Mouse (Mus musculus) embryonic facial prominence, embryonic 14.5 days (tissue): ENCODE measurements around the gene Sorcs2. TPM values are rescaled to one million over a fixed set of nuclear protein-coding genes. Genes with fewer than 3 reads are reported as not detected.

Experiments used
- ATAC-seq: fragments of 200-750 bp; cut with Nextera tagmentation; 2 replicates; pipeline ENCODE4 v1.8.0; 2017; ENCODE audit warnings: low read depth, moderate number of reproducible peaks, moderate TSS enrichment
- DNase-seq: peaks from one replicate; pipeline ENCODE4 v3.0.0-alpha.2; 2015; ENCODE audit warnings: low spot score
- H3K27ac ChIP-seq: fragments of 300-500 bp; sonication (generic); replicated peaks from 2 replicates; pipeline ENCODE4 v1.5.1; 2014; ENCODE audit warnings: low read depth, mild to moderate bottlenecking, low read length, moderate library complexity
- H3K27me3 ChIP-seq: fragments of 300-500 bp; sonication (generic); replicated peaks from 2 replicates; pipeline ENCODE4 v1.6.1; 2014; ENCODE audit warnings: low read length; ENCODE audit not compliant: control insufficient read depth, insufficient read depth
- H3K36me3 ChIP-seq: fragments of 300-500 bp; sonication (generic); 2 replicates; pipeline ENCODE4 v1.6.1; 2014; ENCODE audit warnings: low read length, mixed read lengths; ENCODE audit not compliant: control insufficient read depth, insufficient read depth
- H3K4me1 ChIP-seq: fragments of 300-500 bp; sonication (generic); 2 replicates; pipeline ENCODE4 v1.6.1; 2014; ENCODE audit warnings: antibody characterized with exemption, low read length; ENCODE audit not compliant: control insufficient read depth, insufficient read depth
- H3K4me2 ChIP-seq: fragments of 300-500 bp; sonication (generic); 2 replicates; pipeline ENCODE4 v1.6.1; 2014; ENCODE audit warnings: low read depth, mild to moderate bottlenecking, low read length, moderate library complexity, mixed read lengths
- H3K4me3 ChIP-seq: fragments of 300-500 bp; sonication (generic); 2 replicates; pipeline ENCODE4 v1.5.1; 2014; ENCODE audit warnings: low read depth, mild to moderate bottlenecking, low read length
- H3K9ac ChIP-seq: fragments of 300-500 bp; sonication (generic); 2 replicates; pipeline ENCODE4 v1.6.1; 2014; ENCODE audit warnings: low read depth, mild to moderate bottlenecking, low read length, moderate library complexity, mixed read lengths
- H3K9me3 ChIP-seq: fragments of 300-500 bp; sonication (generic); 2 replicates; pipeline ENCODE4 v1.6.1; 2016; ENCODE audit warnings: low read length; ENCODE audit not compliant: control insufficient read depth
- WGBS: fragments of 180-500 bp; shearing (Covaris S2); extraction: QIAGEN DNeasy Blood & Tissue Kit; methylation state at CpG from one replicate; pipeline ENCODE4 v1.1.7; 2014; 5-methylcytosine and 5-hydroxymethylcytosine counted together
- polyA plus RNA-seq: library from polyadenylated mRNA; unstranded; fragments of >200 nt; fragmentation: Nextera tagmentation; extraction: Ambion mirVana; gene quantifications from 2 replicates; pipeline ENCODE4 v1.2.1, GENCODE M21; 2014

The Sorcs2 gene
- polyA plus RNA-seq, 1 experiment from 2014 or later, result 21.6 TPM

GRCm38 (mm10) chr5:36146589-36146988 lies 251.3 kb downstream of the Sorcs2 start:
- 77% methylated on average over 2 of the region's 2 CpGs for WGBS

GRCm38 (mm10) chr5:36144560-36144959 lies 253.4 kb downstream of the Sorcs2 start:
- Histone ChIP-seq H3K4me2 (no peak overlapping the region), H3K4me3 (no peak overlapping the region), H3K9me3 (no peaks in the 10 kb centered on the region), H3K9ac (no peak overlapping the region), H3K27me3 (no peaks in the 10 kb centered on the region), H3K4me1 (no peaks in the 10 kb centered on the region), H3K36me3 (no peaks in the 10 kb centered on the region), H3K27ac (no peak overlapping the region)
- no peak for DNase-seq
- 40% methylated on average over 2 of the region's 2 CpGs for WGBS
- no peak for ATAC-seq

More at GRCm38 (mm10) chr5:36146589-36146988, 251.3 kb downstream of the Sorcs2 start:
- H3K4me1 ChIP-seq, result no peaks in the 10 kb centered on the region
- no peak for DNase-seq
- no peaks in the 10 kb centered on the region for H3K27me3 ChIP-seq
- H3K4me3 ChIP-seq, result no peak overlapping the region
- no peak overlapping the region for H3K4me2 ChIP-seq
- no peak overlapping the region for H3K9ac ChIP-seq
- H3K27ac ChIP-seq, result no peak overlapping the region
- no peaks in the 10 kb centered on the region for H3K36me3 ChIP-seq
- H3K9me3 ChIP-seq, result no peaks in the 10 kb centered on the region
- no peak for ATAC-seq

- H3K27me3 ChIP-seq, result no peaks in the 10 kb centered on the region
- H3K4me1 ChIP-seq, result no peaks in the 10 kb centered on the region
- no peak overlapping the region for H3K4me2 ChIP-seq
- no peaks in the 10 kb centered on the region for H3K9me3 ChIP-seq
- WGBS, result 64% methylated on average over 6 of the region's 6 CpGs
- H3K4me3 ChIP-seq, result no peak overlapping the region
- no peak for DNase-seq
- no peak overlapping the region for H3K9ac ChIP-seq
- no peak for ATAC-seq
- H3K36me3 ChIP-seq, result no peaks in the 10 kb centered on the region
- H3K27ac ChIP-seq, result no peak overlapping the region
Observed at GRCm38 (mm10) chr5:36141676-36142255, 256.2 kb downstream of the Sorcs2 start.

GRCm38 (mm10) chr5:36141112-36141511 lies 256.8 kb downstream of the Sorcs2 start:
- peak; percentile 54; the same call in 1 of the 2 replicates for ATAC-seq
- no peak for DNase-seq
- no peak overlapping the region for H3K4me3 ChIP-seq

GRCm38 (mm10) chr5:36139766-36140165 lies 258.2 kb downstream of the Sorcs2 start:
- Histone ChIP-seq H3K4me2 (no peak overlapping the region), H3K27me3 (no peaks in the 10 kb centered on the region), H3K27ac (no peak overlapping the region), H3K4me3 (no peak overlapping the region), H3K9me3 (no peaks in the 10 kb centered on the region), H3K4me1 (no peaks in the 10 kb centered on the region), H3K9ac (no peak overlapping the region), H3K36me3 (no peaks in the 10 kb centered on the region)
- 65% methylated on average over 6 of the region's 6 CpGs for WGBS
- DNase-seq, result no peak
- ATAC-seq, result no peak

More at GRCm38 (mm10) chr5:36141112-36141511, 256.8 kb downstream of the Sorcs2 start:
- Histone ChIP-seq H3K27ac (no peak overlapping the region), H3K4me2 (no peak overlapping the region), H3K9ac (no peak overlapping the region), H3K36me3 (no peaks in the 10 kb centered on the region), H3K27me3 (no peaks in the 10 kb centered on the region), H3K4me1 (no peaks in the 10 kb centered on the region), H3K9me3 (no peaks in the 10 kb centered on the region)
- 95% methylated on average over 4 of the region's 4 CpGs for WGBS

- Histone ChIP-seq H3K4me2 (no peak overlapping the region), H3K9me3 (no peaks in the 10 kb centered on the region), H3K27ac (no peak overlapping the region), H3K4me1 (no peaks in the 10 kb centered on the region), H3K4me3 (no peak overlapping the region), H3K27me3 (no peaks in the 10 kb centered on the region), H3K9ac (no peak overlapping the region), H3K36me3 (no peaks in the 10 kb centered on the region)
- WGBS, result 76% methylated on average over 3 of the region's 3 CpGs
- no peak for DNase-seq
- ATAC-seq, result no peak
Observed at GRCm38 (mm10) chr5:36135874-36136542, 261.9 kb downstream of the Sorcs2 start.

GRCm38 (mm10) chr5:36134302-36134701 lies 263.6 kb downstream of the Sorcs2 start:
- DNase-seq (no peak), ATAC-seq (no peak)
- H3K9ac ChIP-seq, result no peak overlapping the region
- H3K4me1 ChIP-seq, result peaks cover 6% of the 10 kb centered on the region
- no peaks in the 10 kb centered on the region for H3K9me3 ChIP-seq
- H3K4me3 ChIP-seq, result no peak overlapping the region
- H3K36me3 ChIP-seq, result no peaks in the 10 kb centered on the region
- no peak overlapping the region for H3K4me2 ChIP-seq
- H3K27me3 ChIP-seq, result no peaks in the 10 kb centered on the region
- 78% methylated on average over 6 of the region's 6 CpGs for WGBS
- no peak overlapping the region for H3K27ac ChIP-seq

- Histone ChIP-seq H3K36me3 (no peaks in the 10 kb centered on the region), H3K27me3 (no peaks in the 10 kb centered on the region), H3K4me3 (no peak overlapping the region), H3K4me2 (no peak overlapping the region), H3K27ac (no peak overlapping the region), H3K9ac (no peak overlapping the region), H3K4me1 (peaks cover 6% of the 10 kb centered on the region), H3K9me3 (no peaks in the 10 kb centered on the region)
- ATAC-seq (no peak), DNase-seq (no peak)
- 61% methylated on average over 2 of the region's 2 CpGs for WGBS
Observed at GRCm38 (mm10) chr5:36133893-36134292, 264.0 kb downstream of the Sorcs2 start.
